Mouse (Mus musculus) megakaryocyte, embryonic 14.5 days (primary cell): ENCODE measurements around the gene Sapcd2.

ENCODE experiments used
- FLI1 ChIP-seq: IDR thresholded peaks from 2 replicates; pipeline ENCODE4 v1.6.1; 2012; ENCODE audit warnings: low read length, inconsistent platforms, mixed read lengths
- GATA1 ChIP-seq: IDR thresholded peaks from 3 replicates; pipeline ENCODE4 v1.6.1; 2012; ENCODE audit warnings: mixed read lengths, low read length, inconsistent platforms, borderline replicate concordance

- TF ChIP-seq GATA1 = no peak
- no peak for TF ChIP-seq FLI1
These were observed 1.3 kb downstream of the Sapcd2 start for GRCm38 (mm10) chr2:25373431-25373830.
